Mouse (Mus musculus) liver, embryonic 15.5 days (tissue): ENCODE measurements around the gene Tm4sf5. TPM values are rescaled to one million over a fixed set of nuclear protein-coding genes. Genes with fewer than 3 reads are reported as not detected.

ENCODE experiments used
- ATAC-seq: fragments of 200-750 bp; cut with Nextera tagmentation; 2 replicates; pipeline ENCODE4 v1.8.0; 2017; ENCODE audit warnings: moderate number of reproducible peaks, mild to moderate bottlenecking, moderate library complexity; ENCODE audit not compliant: insufficient read depth
- H3K27ac ChIP-seq: fragments of 300-500 bp; sonication (generic); replicated peaks from 2 replicates; pipeline ENCODE4 v1.5.1; 2015; ENCODE audit warnings: mild to moderate bottlenecking, inconsistent platforms
- H3K27me3 ChIP-seq: fragments of 300-500 bp; sonication (generic); 2 replicates; pipeline ENCODE4 v1.6.1; 2015; ENCODE audit warnings: mild to moderate bottlenecking, inconsistent platforms
- H3K36me3 ChIP-seq: fragments of 300-500 bp; sonication (generic); replicated peaks from 2 replicates; pipeline ENCODE4 v1.6.1; 2015; ENCODE audit warnings: moderate library complexity, mild to moderate bottlenecking, inconsistent platforms
- H3K4me1 ChIP-seq: fragments of 300-500 bp; sonication (generic); replicated peaks from 2 replicates; pipeline ENCODE4 v1.6.1; 2015; ENCODE audit warnings: inconsistent platforms
- H3K4me2 ChIP-seq: fragments of 300-500 bp; sonication (generic); 2 replicates; pipeline ENCODE4 v1.6.1; 2015; ENCODE audit warnings: moderate library complexity, mild to moderate bottlenecking, inconsistent platforms
- H3K4me3 ChIP-seq: fragments of 300-500 bp; sonication (generic); replicated peaks from 2 replicates; pipeline ENCODE4 v1.5.1; 2015; ENCODE audit warnings: mild to moderate bottlenecking, inconsistent platforms
- H3K9ac ChIP-seq: fragments of 300-500 bp; sonication (generic); 2 replicates; pipeline ENCODE4 v1.6.1; 2015; ENCODE audit warnings: moderate library complexity, mild to moderate bottlenecking, inconsistent platforms
- H3K9me3 ChIP-seq: fragments of 300-500 bp; sonication (generic); replicated peaks from 2 replicates; pipeline ENCODE4 v1.6.1; 2016; ENCODE audit warnings: inconsistent platforms
- WGBS: fragments of 180-500 bp; shearing (Covaris S2); methylation state at CpG from one replicate; pipeline ENCODE4 v1.1.7; 2015; ENCODE audit warnings: mixed read lengths; ENCODE audit not compliant: insufficient replicate concordance; 5-methylcytosine and 5-hydroxymethylcytosine counted together
- polyA plus RNA-seq: library from polyadenylated mRNA; unstranded; fragments of >200 nt; fragmentation: Nextera tagmentation; extraction: Ambion mirVana; gene quantifications from 2 replicates; pipeline ENCODE4 v1.2.1, GENCODE M21; 2015

Tm4sf5 gene
- polyA plus RNA-seq, 1 experiment from 2014 or later: 1.5 TPM

- Histone ChIP-seq H3K27ac (no peak overlapping the region), H3K4me3 (no peak overlapping the region), H3K9me3 (no peaks in the 10 kb centered on the region), H3K4me2 (no peak overlapping the region), H3K4me1 (peaks cover 16% of the 10 kb centered on the region), H3K9ac (no peak overlapping the region), H3K36me3 (no peaks in the 10 kb centered on the region), H3K27me3 (peaks cover 53% of the 10 kb centered on the region)
- no peak for ATAC-seq
- 60% methylated on average over 5 of the region's 5 CpGs for WGBS
Observed at GRCm38 (mm10) chr11:70541415-70541814, 36.4 kb downstream of the Tm4sf5 start.

- Histone ChIP-seq H3K9ac (no peak overlapping the region), H3K4me3 (no peak overlapping the region), H3K27me3 (peaks cover 41% of the 10 kb centered on the region), H3K4me1 (peaks cover 16% of the 10 kb centered on the region), H3K9me3 (no peaks in the 10 kb centered on the region), H3K27ac (no peak overlapping the region), H3K36me3 (no peaks in the 10 kb centered on the region), H3K4me2 (no peak overlapping the region)
- WGBS: 43% methylated on average over 7 of the region's 7 CpGs
- no peak for ATAC-seq
Observed at GRCm38 (mm10) chr11:70544496-70544895, 39.5 kb downstream of the Tm4sf5 start.

GRCm38 (mm10) chr11:70551526-70551925, 46.5 kb downstream of the Tm4sf5 start:
- no peaks in the 10 kb centered on the region for H3K9me3 ChIP-seq

GRCm38 (mm10) chr11:70553940-70554339, 48.9 kb downstream of the Tm4sf5 start:
- ATAC-seq: no peak
- H3K9me3 ChIP-seq: no peaks in the 10 kb centered on the region
- WGBS: 31% methylated on average over 7 of the region's 7 CpGs

More at GRCm38 (mm10) chr11:70551526-70551925, 46.5 kb downstream of the Tm4sf5 start:
- ATAC-seq: no peak
- H3K36me3 ChIP-seq: no peaks in the 10 kb centered on the region
- H3K27me3 ChIP-seq: 0 out of 2 replicates have a peak, but pooled peaks cover 6% of the 10 kb centered on the region
- no peak overlapping the region for H3K9ac ChIP-seq
- WGBS: 64% methylated on average over 8 of the region's 8 CpGs
- H3K4me2 ChIP-seq: no peak overlapping the region
- no peak overlapping the region for H3K4me3 ChIP-seq
- no peak overlapping the region for H3K27ac ChIP-seq
- no peaks in the 10 kb centered on the region for H3K4me1 ChIP-seq

GRCm38 (mm10) chr11:70557545-70557944, 52.5 kb downstream of the Tm4sf5 start:
- 0 out of 2 replicates have a peak, but pooled peaks cover 4% of the 10 kb centered on the region for H3K36me3 ChIP-seq
- no peak overlapping the region for H3K4me3 ChIP-seq
- no peak overlapping the region for H3K27ac ChIP-seq
- no peak overlapping the region for H3K9ac ChIP-seq
- peaks cover 15% of the 10 kb centered on the region for H3K4me1 ChIP-seq
- H3K9me3 ChIP-seq: no peaks in the 10 kb centered on the region
- 75% methylated on average over 9 of the region's 9 CpGs for WGBS
- H3K27me3 ChIP-seq: 0 out of 2 replicates have a peak, but pooled peaks cover 6% of the 10 kb centered on the region
- no peak overlapping the region for H3K4me2 ChIP-seq
- ATAC-seq: no peak

More at GRCm38 (mm10) chr11:70553940-70554339, 48.9 kb downstream of the Tm4sf5 start:
- Histone ChIP-seq H3K36me3 (0 out of 2 replicates have a peak, but pooled peaks cover 4% of the 10 kb centered on the region), H3K27me3 (0 out of 2 replicates have a peak, but pooled peaks cover 6% of the 10 kb centered on the region), H3K4me2 (no peak overlapping the region), H3K9ac (no peak overlapping the region), H3K27ac (no peak overlapping the region), H3K4me3 (no peak overlapping the region), H3K4me1 (no peaks in the 10 kb centered on the region)

Other genes with a start within 250 kb of the Tm4sf5 start
- 13.8 and 14.5 TPM in 2 replicates for gene Alox12, start 249.9 kb upstream of the Tm4sf5 start, polyA plus RNA-seq
- 0.16 TPM in 1 of 2 replicates, not detected in the other for gene Alox12e, start 182.6 kb upstream of the Tm4sf5 start, polyA plus RNA-seq
- gene Alox15, start 153.2 kb upstream of the Tm4sf5 start, polyA plus RNA-seq: 1.3 and 1.6 TPM in 2 replicates
- 13.5 and 14.5 TPM in 2 replicates for gene Pelp1, start 95.2 kb upstream of the Tm4sf5 start, polyA plus RNA-seq
- 15.6 and 16.5 TPM in 2 replicates for gene Arrb2, start 72.6 kb upstream of the Tm4sf5 start, polyA plus RNA-seq
- 13.2 and 14.4 TPM in 2 replicates for gene Med11, start 53.3 kb upstream of the Tm4sf5 start, polyA plus RNA-seq
- 0.22 and 0.26 TPM in 2 replicates for gene Zmynd15, start 45.8 kb upstream of the Tm4sf5 start, polyA plus RNA-seq
- gene Cxcl16, start 45.3 kb upstream of the Tm4sf5 start, polyA plus RNA-seq: 2.0 and 2.2 TPM in 2 replicates
- gene Vmo1, start 9.4 kb downstream of the Tm4sf5 start, polyA plus RNA-seq: 0.31 and 0.43 TPM in 2 replicates
- 31.9 and 36.3 TPM in 2 replicates for gene Gltpd2, start 14.0 kb downstream of the Tm4sf5 start, polyA plus RNA-seq
- gene Psmb6, start 20.1 kb downstream of the Tm4sf5 start, polyA plus RNA-seq: 316 and 337 TPM in 2 replicates
- gene Gm40193, start 27.7 kb downstream of the Tm4sf5 start, polyA plus RNA-seq: not detected in 2 replicates
- 1.8 TPM in 2 replicates for gene Pld2, start 34.8 kb downstream of the Tm4sf5 start, polyA plus RNA-seq
- 4.9 and 6.2 TPM in 2 replicates for gene Mink1, start 57.6 kb downstream of the Tm4sf5 start, polyA plus RNA-seq
- gene 4930544D05Rik, start 110.6 kb downstream of the Tm4sf5 start, polyA plus RNA-seq: not detected in 2 replicates
- gene Chrne, start 114.0 kb downstream of the Tm4sf5 start, polyA plus RNA-seq: not detected in 2 replicates
- gene Gp1ba, start 133.9 kb downstream of the Tm4sf5 start, polyA plus RNA-seq: 2.6 and 3.0 TPM in 2 replicates
- 76.8 and 80.4 TPM in 2 replicates for gene Rnf167, start 142.0 kb downstream of the Tm4sf5 start, polyA plus RNA-seq
- 70.3 and 79.4 TPM in 2 replicates for gene Slc25a11, start 142.2 kb downstream of the Tm4sf5 start, polyA plus RNA-seq
- 927 and 1,040 TPM in 2 replicates for gene Pfn1, start 149.4 kb downstream of the Tm4sf5 start, polyA plus RNA-seq
- gene Eno3, start 152.0 kb downstream of the Tm4sf5 start, polyA plus RNA-seq: 10.8 and 18.2 TPM in 2 replicates
- 55.1 and 59.5 TPM in 2 replicates for gene Spag7, start 164.2 kb downstream of the Tm4sf5 start, polyA plus RNA-seq
- 3.3 and 3.4 TPM in 2 replicates for gene Camta2, start 182.9 kb downstream of the Tm4sf5 start, polyA plus RNA-seq
- gene Inca1, start 194.9 kb downstream of the Tm4sf5 start, polyA plus RNA-seq: 1.3 and 1.6 TPM in 2 replicates
- 0.79 and 0.85 TPM in 2 replicates for gene Kif1c, start 195.3 kb downstream of the Tm4sf5 start, polyA plus RNA-seq